Mouse (Mus musculus): Measurements from ENCODE around the gene Ypel2.

The Ypel2 gene

GRCm38 (mm10) chr11:86994791-86995624 is 1.5 kb upstream of the Ypel2 start:
- no peak for DNase-seq

GRCm38 (mm10) chr11:86994330-86994729 is 823 bp upstream of the Ypel2 start:
- DNase-seq = peak; percentile 61 to 64

GRCm38 (mm10) chr11:86992461-86992988 is 982 bp downstream of the Ypel2 start:
- DNase-seq = no peak

- DNase-seq = no peak
Measured at GRCm38 (mm10) chr11:86991241-86991640, 2.3 kb downstream of the Ypel2 start.

- no peak for DNase-seq
Measured at GRCm38 (mm10) chr11:86990309-86990708, 3.2 kb downstream of the Ypel2 start.

- DNase-seq = no peak
Measured at GRCm38 (mm10) chr11:86984990-86985389, 8.5 kb downstream of the Ypel2 start.

GRCm38 (mm10) chr11:86983056-86983455 is 10.5 kb downstream of the Ypel2 start:
- no peak for DNase-seq

GRCm38 (mm10) chr11:86981229-86981791 is 12.2 kb downstream of the Ypel2 start:
- DNase-seq = no peak

- no peak for DNase-seq
Measured at GRCm38 (mm10) chr11:86980526-86980925, 13.0 kb downstream of the Ypel2 start.

- DNase-seq = no peak
Measured at GRCm38 (mm10) chr11:86979799-86980198, 13.7 kb downstream of the Ypel2 start.

- no peak for DNase-seq
Measured at GRCm38 (mm10) chr11:86977242-86977641, 16.3 kb downstream of the Ypel2 start.

GRCm38 (mm10) chr11:86974401-86974800 is 19.1 kb downstream of the Ypel2 start:
- no peak for DNase-seq

- DNase-seq = peak; percentile 58 to 76
Measured at GRCm38 (mm10) chr11:86973255-86973654, 20.3 kb downstream of the Ypel2 start.

GRCm38 (mm10) chr11:86971057-86971753 is 22.3 kb downstream of the Ypel2 start:
- no peak for DNase-seq

GRCm38 (mm10) chr11:86969041-86969821 is 24.3 kb downstream of the Ypel2 start:
- no peak for DNase-seq

- no peak for DNase-seq
Measured at GRCm38 (mm10) chr11:86967506-86967905, 26.0 kb downstream of the Ypel2 start.

GRCm38 (mm10) chr11:86966696-86967095 is 26.8 kb downstream of the Ypel2 start:
- DNase-seq = no peak

- no peak for DNase-seq
Measured at GRCm38 (mm10) chr11:86965079-86965478, 28.4 kb downstream of the Ypel2 start.

- DNase-seq = no peak
Measured at GRCm38 (mm10) chr11:86963698-86964097, 29.8 kb downstream of the Ypel2 start.

GRCm38 (mm10) chr11:86963027-86963426 is 30.5 kb downstream of the Ypel2 start:
- DNase-seq = no peak

- no peak for DNase-seq
Measured at GRCm38 (mm10) chr11:86962362-86962761, 31.1 kb downstream of the Ypel2 start.

- DNase-seq = peak; percentile 77 to 94
Measured at GRCm38 (mm10) chr11:86961510-86962303, 31.8 kb downstream of the Ypel2 start.
